Mouse (Mus musculus) intestine, embryonic 16.5 days (tissue): ENCODE data around the gene Pmvk. TPM values are rescaled to one million over a fixed set of nuclear protein-coding genes. Genes with fewer than 3 reads are reported as not detected.

ENCODE experiments used
- ATAC-seq: fragments of 200-750 bp; cut with Nextera tagmentation; 2 replicates; pipeline ENCODE4 v1.8.0; 2017; ENCODE audit warnings: moderate TSS enrichment, moderate library complexity
- H3K27ac ChIP-seq: fragments of 300-500 bp; sonication (generic); 2 replicates; pipeline ENCODE4 v1.5.1; 2014; ENCODE audit warnings: mild to moderate bottlenecking, low read length
- H3K27me3 ChIP-seq: fragments of 300-500 bp; sonication (generic); replicated peaks from 2 replicates; pipeline ENCODE4 v1.6.1; 2014; ENCODE audit warnings: low read length, control low read depth, mixed read lengths; ENCODE audit not compliant: control insufficient read depth, insufficient read depth
- H3K36me3 ChIP-seq: fragments of 300-500 bp; sonication (generic); 2 replicates; pipeline ENCODE4 v1.6.1; 2014; ENCODE audit warnings: low read length, control low read depth; ENCODE audit not compliant: control insufficient read depth, insufficient read depth
- H3K4me1 ChIP-seq: fragments of 300-500 bp; sonication (generic); 2 replicates; pipeline ENCODE4 v1.6.1; 2014; ENCODE audit warnings: low read length, control low read depth, mixed read lengths; ENCODE audit not compliant: control insufficient read depth, insufficient read depth
- H3K4me2 ChIP-seq: fragments of 300-500 bp; sonication (generic); 2 replicates; pipeline ENCODE4 v1.6.1; 2014; ENCODE audit warnings: low read depth, low read length, control low read depth
- H3K4me3 ChIP-seq: fragments of 300-500 bp; sonication (generic); 2 replicates; pipeline ENCODE4 v1.5.1; 2014; ENCODE audit warnings: mild to moderate bottlenecking, low read length
- H3K9ac ChIP-seq: fragments of 300-500 bp; sonication (generic); 2 replicates; pipeline ENCODE4 v1.6.1; 2014; ENCODE audit warnings: low read depth, low read length
- H3K9me3 ChIP-seq: fragments of 300-500 bp; sonication (generic); 2 replicates; pipeline ENCODE4 v1.6.1; 2016; ENCODE audit warnings: low read length, control low read depth; ENCODE audit not compliant: control insufficient read depth
- WGBS: fragments of 180-500 bp; shearing (Covaris S2); extraction: QIAGEN DNeasy Blood & Tissue Kit; methylation state at CpG from one replicate; pipeline ENCODE4 v1.1.7; 2014; 5-methylcytosine and 5-hydroxymethylcytosine counted together
- polyA plus RNA-seq: library from polyadenylated mRNA; unstranded; fragments of >200 nt; fragmentation: Nextera tagmentation; extraction: Ambion mirVana; gene quantifications from 2 replicates; pipeline ENCODE4 v1.2.1, GENCODE M21; 2015

Pmvk gene
- polyA plus RNA-seq, 1 experiment from 2014 or later, result 77.0 TPM

DNA sequence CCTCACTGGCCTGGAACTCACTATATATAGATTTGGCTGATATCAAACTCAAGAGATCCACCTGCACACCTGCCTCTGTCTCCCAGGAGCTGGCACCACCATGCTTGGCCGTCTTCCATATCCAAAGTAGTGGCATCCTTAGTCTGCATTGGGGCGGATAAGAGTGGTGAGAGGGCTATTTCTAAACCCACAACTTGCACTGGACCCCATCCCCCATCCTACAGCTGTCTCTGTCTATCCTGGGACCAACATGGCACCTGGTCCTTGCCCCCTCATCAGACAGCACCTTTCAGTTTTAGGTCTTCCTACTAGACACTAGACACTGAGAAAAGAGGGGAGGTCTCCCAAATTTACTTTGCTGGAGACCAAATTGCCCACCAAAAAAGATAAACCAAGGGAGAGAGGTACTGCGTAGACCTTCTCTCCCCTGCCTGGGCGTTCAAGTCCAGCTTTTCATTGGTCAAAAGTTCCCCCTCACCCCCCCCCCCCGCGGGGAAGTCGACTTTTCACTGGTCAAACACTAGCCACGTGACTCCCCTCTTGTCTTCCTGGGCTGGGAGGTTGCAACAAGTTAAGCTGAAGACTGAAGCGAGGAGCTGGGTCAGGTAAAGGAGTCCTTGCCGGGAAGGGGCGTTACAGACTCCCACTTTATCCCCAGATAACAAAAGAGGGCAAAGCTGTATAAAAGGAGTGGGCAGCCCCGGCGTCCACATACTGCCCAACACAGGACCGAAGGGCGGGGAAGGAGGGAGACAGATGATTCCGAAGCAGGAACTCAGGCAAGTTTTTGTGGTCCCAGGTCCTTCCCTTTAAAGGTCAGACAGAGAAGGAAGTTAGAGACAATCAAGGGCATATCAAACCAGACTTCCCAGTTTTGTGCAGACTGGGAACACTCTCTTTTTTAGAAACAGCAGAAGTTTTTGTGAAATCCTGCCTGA, 17.9 kb upstream of the Pmvk start, which contains the start of gene Pbxip1:
Pbxip1 (plus strand) TSS at position 531 of the 938 bp plus-strand sequence.
- Histone ChIP-seq H3K9me3 (no peaks in the 10 kb centered on the region), H3K27ac (peak within 1 kb of the TSS; percentile 79), H3K9ac (peak within 1 kb of the TSS; percentile 70), H3K4me2 (peak within 1 kb of the TSS; percentile 76), H3K27me3 (no peaks in the 10 kb centered on the region), H3K4me3 (peak within 1 kb of the TSS; percentile 68), H3K4me1 (peaks cover 12% of the 10 kb centered on the region), H3K36me3 (peaks cover 6% of the 10 kb centered on the region)
- WGBS, result 6% methylated on average over 16 of the region's 16 CpGs
- ATAC-seq, result peak; percentile 85

DNA sequence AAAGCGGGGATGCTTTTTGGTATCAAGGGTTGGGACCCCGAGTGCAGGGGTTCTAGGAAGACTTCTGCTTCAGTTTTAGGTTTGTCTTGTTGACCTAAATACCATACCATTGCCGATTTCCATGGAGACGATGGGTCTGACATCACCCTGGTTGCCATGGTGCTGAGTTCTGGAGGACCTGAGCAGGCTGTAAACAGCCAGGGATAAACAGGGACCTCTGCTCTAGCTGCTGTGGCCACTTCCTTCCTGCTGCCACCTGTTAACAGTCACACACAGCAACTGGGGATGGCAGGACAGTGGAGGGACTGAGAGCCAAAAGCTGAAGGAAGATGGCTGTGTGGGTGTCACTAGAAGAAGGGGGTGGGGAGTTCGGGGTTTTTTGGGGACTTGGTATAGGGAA, 17.1 kb upstream of the Pmvk start:
- Histone ChIP-seq H3K27me3 (no peaks in the 10 kb centered on the region), H3K36me3 (peaks cover 6% of the 10 kb centered on the region), H3K9me3 (no peaks in the 10 kb centered on the region), H3K27ac (peak overlapping the region; percentile 79), H3K4me1 (peaks cover 9% of the 10 kb centered on the region), H3K4me2 (peak overlapping the region; percentile 76), H3K4me3 (peak overlapping the region; percentile 68), H3K9ac (peak overlapping the region; percentile 70)
- peak; percentile 45; the same call in 1 of the 2 replicates for ATAC-seq
- 21% methylated on average over 5 of the region's 5 CpGs for WGBS

DNA sequence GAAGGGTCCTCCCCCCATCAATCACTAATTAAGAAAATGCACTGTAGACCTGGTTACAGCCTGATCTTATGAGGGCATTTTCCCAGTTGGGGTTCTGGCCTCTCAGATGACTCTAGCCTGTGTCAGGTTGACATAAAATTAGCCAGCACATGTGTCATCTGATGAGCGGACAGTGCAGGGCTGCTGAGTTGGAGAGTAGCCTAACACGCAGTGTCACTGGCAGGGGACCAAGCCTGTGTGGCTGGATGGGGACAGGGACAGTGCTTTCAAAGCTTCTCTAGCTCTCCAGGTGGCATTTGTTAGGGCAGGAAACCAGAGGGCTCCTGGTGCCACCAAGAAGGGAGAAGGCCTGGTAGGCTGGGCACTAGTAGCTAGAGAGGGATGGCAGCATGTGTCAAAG, 13.7 kb upstream of the Pmvk start:
- 92% methylated on average over 2 of the region's 2 CpGs for whole genome bisulfite sequencing
- no peaks in the 10 kb centered on the region for H3K27me3 ChIP-seq
- ATAC-seq, result no peak
- no peak overlapping the region for H3K9ac ChIP-seq
- H3K4me2 ChIP-seq, result no peak overlapping the region
- H3K9me3 ChIP-seq, result no peaks in the 10 kb centered on the region
- no peak overlapping the region for H3K4me3 ChIP-seq
- H3K4me1 ChIP-seq, result peaks cover 9% of the 10 kb centered on the region
- no peak overlapping the region for H3K27ac ChIP-seq
- peaks cover 8% of the 10 kb centered on the region; the same call in 1 of the 2 replicates for H3K36me3 ChIP-seq

DNA sequence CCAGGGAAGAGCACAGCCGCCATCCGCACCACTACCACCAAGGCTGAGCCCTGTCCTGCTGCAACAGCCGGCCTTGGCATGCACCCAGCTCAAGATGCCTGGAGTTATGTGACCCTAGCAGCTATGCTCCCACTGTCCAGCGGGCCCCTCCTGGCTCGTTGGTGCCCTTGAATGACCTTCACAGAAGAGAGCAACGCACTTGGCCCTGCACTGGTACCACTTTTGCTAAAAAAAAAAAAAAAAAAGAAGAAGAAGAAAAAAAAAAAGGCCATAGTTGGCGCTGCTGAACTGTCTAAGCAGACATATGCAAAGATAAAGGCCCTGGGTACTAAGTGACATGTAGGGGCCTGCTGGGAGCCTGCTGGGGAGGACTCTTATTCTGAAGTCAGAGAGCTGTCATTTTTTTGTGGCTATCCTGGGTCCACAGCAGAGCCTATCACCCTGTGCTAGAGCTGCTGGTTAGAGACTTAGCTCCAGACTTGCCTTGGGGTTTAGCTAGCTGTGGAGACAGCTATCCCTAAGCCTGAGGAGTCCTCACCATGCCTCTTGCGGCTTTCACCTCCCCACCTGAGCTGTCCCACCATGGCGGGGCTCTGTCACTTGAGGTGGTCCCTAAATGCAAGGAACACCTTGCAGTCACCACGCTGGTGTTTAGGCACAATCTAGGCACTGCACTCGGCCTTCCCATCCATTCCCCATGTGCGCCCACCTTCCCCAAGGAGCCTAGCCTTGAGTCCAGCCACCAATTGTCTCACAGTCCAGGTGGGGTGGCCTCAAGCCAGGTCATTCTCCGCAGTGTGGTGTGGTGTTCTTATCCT, 5.4 kb upstream of the Pmvk start:
- peak; percentile 12; the same call in 1 of the 2 replicates for ATAC-seq
- Histone ChIP-seq H3K27ac (no peak overlapping the region), H3K27me3 (no peaks in the 10 kb centered on the region), H3K4me3 (no peak overlapping the region), H3K4me2 (no peak overlapping the region), H3K9ac (no peak overlapping the region), H3K36me3 (peaks cover 8% of the 10 kb centered on the region; the same call in 1 of the 2 replicates), H3K9me3 (no peaks in the 10 kb centered on the region), H3K4me1 (0 out of 2 replicates have a peak, but pooled peaks cover 7% of the 10 kb centered on the region)
- WGBS, result 62% methylated on average over 13 of the region's 13 CpGs

DNA sequence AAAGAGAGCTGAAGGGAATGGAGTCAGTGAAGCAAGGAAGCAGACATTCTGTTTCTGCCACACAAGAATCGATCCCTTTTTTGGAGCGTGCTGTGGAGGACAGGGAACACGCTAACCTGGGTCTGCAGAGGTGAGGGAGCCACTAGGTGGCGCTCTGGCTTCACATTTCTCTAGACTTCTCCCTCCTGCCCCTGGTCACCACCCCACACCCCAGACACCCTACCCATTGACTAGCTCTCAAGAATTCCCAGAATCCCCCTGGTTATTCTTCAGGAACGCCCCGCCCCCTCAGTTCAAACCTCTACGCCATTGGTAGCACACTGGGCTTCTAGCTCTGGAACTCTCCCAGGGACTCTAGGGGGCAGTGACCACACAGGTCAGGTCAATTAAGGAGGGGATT, 4.8 kb upstream of the Pmvk start:
- peak; percentile 51 for ATAC-seq
- Histone ChIP-seq H3K27ac (no peak overlapping the region), H3K36me3 (peaks cover 8% of the 10 kb centered on the region; the same call in 1 of the 2 replicates), H3K4me3 (no peak overlapping the region), H3K4me1 (0 out of 2 replicates have a peak, but pooled peaks cover 7% of the 10 kb centered on the region), H3K4me2 (no peak overlapping the region), H3K9ac (no peak overlapping the region), H3K27me3 (no peaks in the 10 kb centered on the region), H3K9me3 (no peaks in the 10 kb centered on the region)
- WGBS, result 52% methylated on average over 7 of the region's 7 CpGs

DNA sequence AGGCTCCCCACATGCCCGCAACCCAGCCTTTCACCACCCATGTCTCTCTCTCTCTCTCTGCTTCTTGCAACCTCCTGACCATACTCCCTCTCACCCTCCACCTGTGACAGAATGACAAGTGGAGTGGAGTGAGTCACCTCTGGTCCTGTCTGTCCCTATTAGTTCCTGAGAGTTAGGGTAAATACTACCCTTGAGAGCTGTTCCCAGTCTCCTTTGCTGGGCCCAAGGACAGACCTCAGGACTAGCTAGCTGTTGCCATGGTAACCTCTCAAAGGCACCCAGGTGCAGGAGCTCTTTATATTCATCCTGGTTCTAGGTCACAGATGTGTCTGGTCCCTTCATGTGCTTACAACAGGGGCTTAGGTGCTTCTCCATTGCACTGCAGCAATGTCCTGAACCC, 2.4 kb upstream of the Pmvk start:
- Histone ChIP-seq H3K4me1 (peaks cover 9% of the 10 kb centered on the region; the same call in 1 of the 2 replicates), H3K9ac (no peak overlapping the region), H3K4me3 (no peak overlapping the region), H3K9me3 (no peaks in the 10 kb centered on the region), H3K27me3 (no peaks in the 10 kb centered on the region), H3K4me2 (no peak overlapping the region), H3K27ac (no peak overlapping the region), H3K36me3 (no peaks in the 10 kb centered on the region)
- WGBS, result 72% methylated on average over 1 of the region's 1 CpGs
- ATAC-seq, result no peak

DNA sequence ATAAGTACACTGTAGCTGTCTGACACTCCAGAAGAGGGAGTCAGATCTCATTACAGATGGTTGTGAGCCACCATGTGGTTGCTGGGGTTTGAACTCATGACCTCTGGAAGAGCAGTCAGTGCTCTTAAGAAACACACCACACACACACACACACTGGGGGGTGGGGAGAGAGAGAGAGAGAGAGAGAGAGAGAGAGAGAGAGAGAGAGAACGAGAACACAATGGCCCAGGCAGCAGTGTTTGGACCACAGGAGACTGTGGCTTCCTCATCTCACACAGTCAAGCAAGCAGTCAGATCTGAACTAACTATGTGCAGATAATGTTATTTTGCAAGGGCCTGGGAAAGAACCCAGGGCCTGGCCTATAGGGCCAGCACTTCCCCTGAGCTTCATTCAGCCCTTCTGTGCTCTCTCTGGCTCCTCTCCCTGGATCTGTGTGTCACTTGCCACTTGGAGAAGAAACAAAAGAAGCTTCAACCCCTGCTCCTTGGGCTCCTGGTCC, 1.5 kb downstream of the Pmvk start:
- H3K9me3 ChIP-seq, result no peaks in the 10 kb centered on the region
- H3K9ac ChIP-seq, result no peak overlapping the region

DNA sequence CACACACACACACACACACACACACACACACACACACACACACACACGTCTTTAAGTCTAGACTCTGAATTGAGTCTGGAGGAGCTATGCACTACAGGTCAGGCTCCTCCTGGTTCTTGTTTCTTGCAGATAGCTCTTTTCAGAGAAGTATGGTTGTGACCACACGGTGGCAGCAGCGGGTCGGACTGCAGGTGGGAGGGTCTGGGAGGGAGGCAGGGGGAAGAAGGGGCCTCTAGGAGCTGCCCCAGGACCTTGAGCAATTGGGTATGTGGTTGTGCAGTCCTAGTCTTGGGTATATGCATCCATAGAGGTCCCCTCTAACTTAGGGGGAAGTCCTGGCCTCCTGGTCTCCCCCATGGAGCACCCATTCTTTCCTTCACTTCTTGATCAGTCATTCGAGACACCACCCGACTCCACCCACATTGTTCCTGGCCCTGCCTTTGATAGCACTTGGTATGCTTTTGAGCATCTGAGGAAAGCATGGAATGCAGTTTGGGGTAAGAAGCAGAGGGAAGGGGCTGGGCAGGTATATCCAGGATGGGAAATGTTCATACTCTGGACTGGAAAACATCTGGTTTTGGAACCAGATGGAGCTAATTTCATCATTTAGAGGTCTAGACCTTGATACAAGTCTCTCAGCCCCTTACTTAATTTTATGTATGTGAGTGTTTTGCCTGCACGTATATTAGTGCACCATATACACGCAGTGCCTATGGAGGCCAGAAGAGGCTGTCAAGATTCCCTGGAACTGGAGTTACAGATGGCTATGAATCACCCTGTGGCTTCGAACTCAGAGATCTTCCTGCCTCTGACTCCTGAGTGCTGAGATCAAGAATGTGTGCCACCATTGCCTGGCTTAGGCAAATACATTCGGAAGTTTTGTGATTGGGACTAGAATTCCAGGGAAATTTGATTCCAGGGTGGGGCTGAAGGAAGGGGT, 2.7 kb downstream of the Pmvk start:
- peak; percentile 34 for ATAC-seq
- WGBS, result 34% methylated on average over 10 of the region's 10 CpGs
- peaks cover 15% of the 10 kb centered on the region for H3K4me1 ChIP-seq
- H3K36me3 ChIP-seq, result 0 out of 2 replicates have a peak, but pooled peaks cover 3% of the 10 kb centered on the region
- no peaks in the 10 kb centered on the region for H3K27me3 ChIP-seq
- no peak overlapping the region for H3K27ac ChIP-seq
- no peak overlapping the region for H3K9ac ChIP-seq
- H3K4me2 ChIP-seq, result no peak overlapping the region
- no peaks in the 10 kb centered on the region for H3K9me3 ChIP-seq
- H3K4me3 ChIP-seq, result no peak overlapping the region

More for the DNA sequence above, 1.5 kb downstream of the Pmvk start:
- H3K36me3 ChIP-seq, result no peaks in the 10 kb centered on the region
- 83% methylated on average over 1 of the region's 1 CpGs for WGBS
- peaks cover 18% of the 10 kb centered on the region for H3K4me1 ChIP-seq
- no peak overlapping the region for H3K4me3 ChIP-seq
- H3K27ac ChIP-seq, result no peak overlapping the region
- no peaks in the 10 kb centered on the region for H3K27me3 ChIP-seq
- no peak overlapping the region for H3K4me2 ChIP-seq
- no peak for ATAC-seq
